Mouse (Mus musculus) forebrain, embryonic 15.5 days (tissue): ENCODE measurements around the gene Ftl1-ps1. TPM values are rescaled to one million over a fixed set of nuclear protein-coding genes. Genes with fewer than 3 reads are reported as not detected.

Source experiments
- ATAC-seq: fragments of 200-750 bp; cut with Nextera tagmentation; replicated peaks from 2 replicates; pipeline ENCODE4 v1.8.0; 2017; ENCODE audit warnings: mild to moderate bottlenecking, moderate TSS enrichment, moderate library complexity
- H3K27ac ChIP-seq: fragments of 300-500 bp; sonication (generic); replicated peaks from 2 replicates; pipeline ENCODE4 v1.5.1; 2015; ENCODE audit warnings: mild to moderate bottlenecking, inconsistent platforms
- H3K27me3 ChIP-seq: fragments of 300-500 bp; sonication (generic); 2 replicates; pipeline ENCODE4 v1.6.1; 2015; ENCODE audit warnings: inconsistent platforms
- H3K36me3 ChIP-seq: fragments of 300-500 bp; sonication (generic); 2 replicates; pipeline ENCODE4 v1.6.1; 2015; ENCODE audit warnings: mild to moderate bottlenecking, inconsistent platforms
- H3K4me1 ChIP-seq: fragments of 300-500 bp; sonication (generic); 2 replicates; pipeline ENCODE4 v1.6.1; 2015; ENCODE audit warnings: inconsistent platforms
- H3K4me2 ChIP-seq: fragments of 300-500 bp; sonication (generic); replicated peaks from 2 replicates; pipeline ENCODE4 v1.6.1; 2015; ENCODE audit warnings: mild to moderate bottlenecking, inconsistent platforms
- H3K4me3 ChIP-seq: fragments of 300-500 bp; sonication (generic); 2 replicates; pipeline ENCODE4 v1.5.1; 2015; ENCODE audit warnings: mild to moderate bottlenecking, inconsistent platforms
- H3K9ac ChIP-seq: fragments of 300-500 bp; sonication (generic); replicated peaks from 2 replicates; pipeline ENCODE4 v1.6.1; 2015; ENCODE audit warnings: mild to moderate bottlenecking, inconsistent platforms
- H3K9me3 ChIP-seq: fragments of 300-500 bp; sonication (generic); 2 replicates; pipeline ENCODE4 v1.6.1; 2016; ENCODE audit warnings: inconsistent platforms
- WGBS: fragments of 180-500 bp; shearing (Covaris S2); methylation state at CpG from one replicate; pipeline ENCODE4 v1.1.7; 2015; ENCODE audit warnings: mixed read lengths; 5-methylcytosine and 5-hydroxymethylcytosine counted together
- microRNA counts: library from miRNA; unstranded; fragments of <30 nt; microRNA quantifications from one replicate; lab custom pipeline; 2016
- microRNA-seq: library from miRNA; unstranded; fragments of <30 nt; microRNA quantifications from one replicate; pipeline ENCODE4, GENCODE M21; 2016
- polyA plus RNA-seq: library from polyadenylated mRNA; unstranded; fragments of >200 nt; fragmentation: Nextera tagmentation; extraction: Ambion mirVana; gene quantifications from 2 replicates; pipeline ENCODE4 v1.2.1, GENCODE M21; 2015

Gene Ftl1-ps1
- polyA plus RNA-seq, 1 experiment from 2014 or later, result 94.7 TPM

DNA sequence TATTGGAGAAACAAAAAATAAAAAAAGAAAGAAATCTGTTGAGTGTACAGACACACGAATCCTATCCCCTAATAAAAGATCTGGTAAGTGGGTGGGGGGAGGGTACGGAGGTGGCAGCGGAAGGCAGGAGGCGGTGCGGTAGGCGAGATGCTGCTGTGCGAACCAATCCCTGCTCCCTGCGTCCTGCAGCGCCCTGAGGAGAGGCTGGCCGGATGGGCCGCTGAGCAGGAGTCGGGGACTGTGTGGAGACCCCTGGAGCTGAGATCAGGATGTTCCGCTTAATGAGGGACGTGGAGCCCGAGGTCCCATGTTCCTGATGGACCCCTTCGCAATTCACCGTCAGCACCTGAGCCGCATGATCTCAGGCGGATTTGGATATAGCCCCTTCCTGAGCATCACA lies 40.4 kb downstream of the Ftl1-ps1 start:
- no peak overlapping the region for H3K27ac ChIP-seq
- WGBS, result 27% methylated on average over 19 of the region's 19 CpGs
- ATAC-seq, result no peak
- no peaks in the 10 kb centered on the region for H3K4me1 ChIP-seq
- H3K36me3 ChIP-seq, result peaks cover 18% of the 10 kb centered on the region
- peaks cover 37% of the 10 kb centered on the region for H3K9me3 ChIP-seq
- no peak overlapping the region for H3K4me2 ChIP-seq
- 0 out of 2 replicates have a peak overlapping the region, but pooled peaks have one; percentile 4 for H3K4me3 ChIP-seq
- no peak overlapping the region for H3K9ac ChIP-seq
- H3K27me3 ChIP-seq, result no peaks in the 10 kb centered on the region

MicroRNAs encoded within 50 kb of the gene (microRNA counts, 519-probe panel; counts per million panel counts)
- microRNA mmu-miR-692 (lab: Ali Mortazavi, UCI), result not detected

Small RNA genes lying within 50 kb of the gene (microRNA-seq; reads per million reads assigned to microRNA genes)
- not detected for gene Mir692-3

Other genes starting within 250 kb of the Ftl1-ps1 start
- 110 and 123 TPM in 2 replicates for gene Exoc3, start 191.0 kb upstream of the Ftl1-ps1 start, polyA plus RNA-seq
- 0.87 and 1.3 TPM in 2 replicates for gene Ahrr, start 107.4 kb upstream of the Ftl1-ps1 start, polyA plus RNA-seq
- gene Pdcd6, start 82.1 kb upstream of the Ftl1-ps1 start, polyA plus RNA-seq, result 134 and 137 TPM in 2 replicates
- 212 and 220 TPM in 2 replicates for gene Sdha, start 49.4 kb upstream of the Ftl1-ps1 start, polyA plus RNA-seq
- 47.1 and 47.4 TPM in 2 replicates for gene Ccdc127, start 49.4 kb upstream of the Ftl1-ps1 start, polyA plus RNA-seq
- gene Lrrc14b, start 35.7 kb upstream of the Ftl1-ps1 start, polyA plus RNA-seq, result not detected in 2 replicates
- 6.3 and 7.0 TPM in 2 replicates for gene Zfp72, start 8.9 kb upstream of the Ftl1-ps1 start, polyA plus RNA-seq
- gene Zfp825, start 94.3 kb downstream of the Ftl1-ps1 start, polyA plus RNA-seq, result 15.3 and 15.7 TPM in 2 replicates
- gene Erap1, start 239.9 kb downstream of the Ftl1-ps1 start, polyA plus RNA-seq, result 3.2 and 4.0 TPM in 2 replicates